Mouse (Mus musculus): Measurements from ENCODE around the gene Zfp324.

The Zfp324 gene

GRCm38 (mm10) chr7:13009143-13010004 is 43.7 kb downstream of the Zfp324 start:
- peak; percentile 96 for DNase-seq (ENCODE audit: low read depth, low spot score)

- peak; percentile 22 for DNase-seq (ENCODE audit: low read depth, low spot score)
Measured at GRCm38 (mm10) chr7:13010005-13010908, 44.6 kb downstream of the Zfp324 start, which contains the start of gene Zbtb45. Zbtb45 (minus strand) TSS chr7:13010034.

GRCm38 (mm10) chr7:13013671-13014070 is 48.0 kb downstream of the Zfp324 start:
- no peak for DNase-seq (ENCODE audit: low read depth, low spot score)

- DNase-seq (ENCODE audit: low read depth, low spot score): no peak
Measured at GRCm38 (mm10) chr7:13014275-13014839, 48.7 kb downstream of the Zfp324 start.

GRCm38 (mm10) chr7:13015217-13015616 is 49.6 kb downstream of the Zfp324 start:
- no peak for DNase-seq (ENCODE audit: low read depth, low spot score)

- peak; percentile 36 for DNase-seq (ENCODE audit: low read depth, low spot score)
Measured at GRCm38 (mm10) chr7:13022773-13023535, 57.3 kb downstream of the Zfp324 start.
